Mouse (Mus musculus) embryonic facial prominence, embryonic 13.5 days (tissue): Measurements from ENCODE around the gene H2-Ke6. TPM values are rescaled to one million over a fixed set of nuclear protein-coding genes. Genes with fewer than 3 reads are reported as not detected.
"Not testable (repeated sequence)": the region's sequence is repeated elsewhere in the genome, so short reads cannot be mapped to it uniquely, and the experiment has no call there.

Source experiments
- ATAC-seq: fragments of 200-750 bp; cut with Nextera tagmentation; 2 replicates; pipeline ENCODE4 v1.8.0; 2017; ENCODE audit warnings: low read depth; ENCODE audit not compliant: insufficient number of reproducible peaks, insufficient read depth, low FRiP score, low TSS enrichment
- H3K27ac ChIP-seq: fragments of 300-500 bp; sonication (generic); 2 replicates; pipeline ENCODE4 v1.5.1; 2015; ENCODE audit warnings: moderate library complexity, mild to moderate bottlenecking, inconsistent platforms
- H3K27me3 ChIP-seq: fragments of 300-500 bp; sonication (generic); 2 replicates; pipeline ENCODE4 v1.6.1; 2015; ENCODE audit warnings: mild to moderate bottlenecking, inconsistent platforms
- H3K36me3 ChIP-seq: fragments of 300-500 bp; sonication (generic); 2 replicates; pipeline ENCODE4 v1.6.1; 2015; ENCODE audit warnings: mild to moderate bottlenecking, inconsistent platforms
- H3K4me1 ChIP-seq: fragments of 300-500 bp; sonication (generic); 2 replicates; pipeline ENCODE4 v1.6.1; 2015; ENCODE audit warnings: inconsistent platforms
- H3K4me2 ChIP-seq: fragments of 300-500 bp; sonication (generic); 2 replicates; pipeline ENCODE4 v1.6.1; 2015; ENCODE audit warnings: moderate library complexity, mild to moderate bottlenecking, inconsistent platforms
- H3K4me3 ChIP-seq: fragments of 300-500 bp; sonication (generic); 2 replicates; pipeline ENCODE4 v1.5.1; 2015; ENCODE audit warnings: mild to moderate bottlenecking, inconsistent platforms
- H3K9ac ChIP-seq: fragments of 300-500 bp; sonication (generic); 2 replicates; pipeline ENCODE4 v1.6.1; 2015; ENCODE audit warnings: mild to moderate bottlenecking, inconsistent platforms
- H3K9me3 ChIP-seq: fragments of 300-500 bp; sonication (generic); 2 replicates; pipeline ENCODE4 v1.6.1; 2016; ENCODE audit warnings: inconsistent platforms
- WGBS: fragments of 180-500 bp; shearing (Covaris S2); methylation state at CpG from one replicate; pipeline ENCODE4 v1.1.7; 2015; ENCODE audit warnings: mixed read lengths; 5-methylcytosine and 5-hydroxymethylcytosine counted together
- polyA plus RNA-seq: library from polyadenylated mRNA; unstranded; fragments of >200 nt; fragmentation: Nextera tagmentation; extraction: Ambion mirVana; gene quantifications from 2 replicates; pipeline ENCODE4 v1.2.1, GENCODE M21; 2015

Gene H2-Ke6
- polyA plus RNA-seq, 1 experiment from 2014 or later = 58.8 TPM

- Histone ChIP-seq H3K4me1 (no peaks in the 10 kb centered on the region), H3K9ac (no peak overlapping the region), H3K27me3 (no peaks in the 10 kb centered on the region), H3K9me3 (no peaks in the 10 kb centered on the region), H3K4me2 (no peak overlapping the region), H3K36me3 (no peaks in the 10 kb centered on the region), H3K4me3 (no peak overlapping the region), H3K27ac (no peak overlapping the region)
- WGBS = 91% methylated on average over 8 of the region's 8 CpGs
- ATAC-seq = no peak
These were observed 14.4 kb downstream of the H2-Ke6 start for GRCm38 (mm10) chr17:34013436-34013835.

GRCm38 (mm10) chr17:34010156-34010555, 17.7 kb downstream of the H2-Ke6 start:
- no peak overlapping the region for H3K4me3 ChIP-seq
- H3K4me2 ChIP-seq = no peak overlapping the region
- H3K36me3 ChIP-seq = no peaks in the 10 kb centered on the region
- H3K9ac ChIP-seq = no peak overlapping the region
- peaks cover 16% of the 10 kb centered on the region; the same call in 1 of the 2 replicates for H3K27me3 ChIP-seq
- H3K9me3 ChIP-seq = no peaks in the 10 kb centered on the region
- no peaks in the 10 kb centered on the region for H3K4me1 ChIP-seq
- ATAC-seq = no peak
- 68% methylated on average over 5 of the region's 5 CpGs for WGBS
- no peak overlapping the region for H3K27ac ChIP-seq

- Histone ChIP-seq H3K27ac (no peak overlapping the region), H3K9ac (no peak overlapping the region), H3K4me3 (no peak overlapping the region), H3K4me1 (no peaks in the 10 kb centered on the region), H3K9me3 (no peaks in the 10 kb centered on the region), H3K4me2 (no peak overlapping the region), H3K36me3 (no peaks in the 10 kb centered on the region), H3K27me3 (peaks cover 26% of the 10 kb centered on the region)
- ATAC-seq = no peak
- 55% methylated on average over 2 of the region's 2 CpGs for WGBS
These were observed 21.3 kb downstream of the H2-Ke6 start for GRCm38 (mm10) chr17:34006570-34006969.

GRCm38 (mm10) chr17:34003426-34003825, 24.4 kb downstream of the H2-Ke6 start:
- H3K27ac ChIP-seq = no peak overlapping the region
- no peak overlapping the region for H3K4me2 ChIP-seq
- no peak overlapping the region for H3K9ac ChIP-seq
- WGBS = 3% methylated on average over 5 of the region's 5 CpGs
- peaks cover 11% of the 10 kb centered on the region; the same call in 1 of the 2 replicates for H3K4me1 ChIP-seq
- no peaks in the 10 kb centered on the region for H3K36me3 ChIP-seq
- H3K27me3 ChIP-seq = peaks cover 57% of the 10 kb centered on the region
- no peak for ATAC-seq
- H3K9me3 ChIP-seq = no peaks in the 10 kb centered on the region
- H3K4me3 ChIP-seq = no peak overlapping the region

GRCm38 (mm10) chr17:34000796-34001195, 27.1 kb downstream of the H2-Ke6 start:
- H3K4me3 ChIP-seq = peak overlapping the region; percentile 46
- not testable (repeated sequence) for ATAC-seq

GRCm38 (mm10) chr17:34000150-34000537, 27.7 kb downstream of the H2-Ke6 start, which contains the start of gene H2-K1:
Gene H2-K1, minus strand, starts transcription at chr17:34000347.
- Histone ChIP-seq H3K4me2 (peak within 1 kb of the TSS; percentile 79), H3K9me3 (no peaks in the 10 kb centered on the region), H3K27ac (no peak within 1 kb of the TSS), H3K4me3 (peak within 1 kb of the TSS; percentile 46), H3K9ac (peak within 1 kb of the TSS; percentile 63), H3K4me1 (peaks cover 11% of the 10 kb centered on the region; the same call in 1 of the 2 replicates), H3K36me3 (no peaks in the 10 kb centered on the region), H3K27me3 (peaks cover 64% of the 10 kb centered on the region)
- WGBS = 0% methylated on average over 30 of the region's 30 CpGs
- 0 out of 2 replicates have a peak, but pooled peaks have one; percentile 32 for ATAC-seq

More at GRCm38 (mm10) chr17:34000796-34001195, 27.1 kb downstream of the H2-Ke6 start:
- WGBS = 46% methylated on average over 2 of the region's 2 CpGs
- not testable (repeated sequence) for H3K27ac ChIP-seq, H3K36me3 ChIP-seq, H3K9me3 ChIP-seq, H3K9ac ChIP-seq
- peaks cover 69% of the 10 kb centered on the region for H3K27me3 ChIP-seq
- H3K4me1 ChIP-seq = peaks cover 11% of the 10 kb centered on the region; the same call in 1 of the 2 replicates
- H3K4me2 ChIP-seq = 0 out of 2 replicates have a peak overlapping the region, but pooled peaks have one; percentile 79

GRCm38 (mm10) chr17:33999341-34000149, 28.3 kb downstream of the H2-Ke6 start:
- Histone ChIP-seq H3K9ac (peak overlapping the region; percentile 63), H3K27me3 (peaks cover 64% of the 10 kb centered on the region), H3K27ac (no peak overlapping the region), H3K9me3 (no peaks in the 10 kb centered on the region), H3K4me1 (peaks cover 11% of the 10 kb centered on the region; the same call in 1 of the 2 replicates), H3K4me3 (peak overlapping the region; percentile 46), H3K4me2 (peak overlapping the region; percentile 79), H3K36me3 (no peaks in the 10 kb centered on the region)
- WGBS = under 1% methylated on average over 81 of the region's 87 CpGs
- 0 out of 2 replicates have a peak, but pooled peaks have one; percentile 32 for ATAC-seq

GRCm38 (mm10) chr17:33998697-33999096, 29.2 kb downstream of the H2-Ke6 start:
- 45% methylated on average over 5 of the region's 5 CpGs for WGBS
- ATAC-seq, H3K27ac ChIP-seq, H3K4me2 ChIP-seq, H3K4me3 ChIP-seq, H3K9ac ChIP-seq, H3K9me3 ChIP-seq, H3K36me3 ChIP-seq: not testable (repeated sequence)
- peaks cover 11% of the 10 kb centered on the region; the same call in 1 of the 2 replicates for H3K4me1 ChIP-seq
- peaks cover 64% of the 10 kb centered on the region for H3K27me3 ChIP-seq

GRCm38 (mm10) chr17:33997025-33997424, 30.8 kb downstream of the H2-Ke6 start:
- H3K4me1 ChIP-seq = peaks cover 11% of the 10 kb centered on the region; the same call in 1 of the 2 replicates
- H3K36me3 ChIP-seq, H3K9ac ChIP-seq, H3K4me3 ChIP-seq, H3K4me2 ChIP-seq, ATAC-seq, H3K9me3 ChIP-seq, H3K27ac ChIP-seq: not testable (repeated sequence)
- peaks cover 62% of the 10 kb centered on the region for H3K27me3 ChIP-seq
- WGBS = 79% methylated on average over 2 of the region's 2 CpGs

GRCm38 (mm10) chr17:33995651-33996050, 32.2 kb downstream of the H2-Ke6 start:
- H3K36me3 ChIP-seq = no peaks in the 10 kb centered on the region
- H3K4me1 ChIP-seq = peaks cover 11% of the 10 kb centered on the region; the same call in 1 of the 2 replicates
- no peak overlapping the region for H3K9ac ChIP-seq
- peaks cover 48% of the 10 kb centered on the region for H3K27me3 ChIP-seq
- no peaks in the 10 kb centered on the region for H3K9me3 ChIP-seq
- no peak overlapping the region for H3K4me2 ChIP-seq
- H3K27ac ChIP-seq = no peak overlapping the region
- WGBS = 64% methylated on average over 3 of the region's 3 CpGs
- no peak for ATAC-seq
- H3K4me3 ChIP-seq = no peak overlapping the region

GRCm38 (mm10) chr17:33994959-33995358, 32.9 kb downstream of the H2-Ke6 start:
- no peak for ATAC-seq
- Histone ChIP-seq H3K4me1 (peaks cover 6% of the 10 kb centered on the region; the same call in 1 of the 2 replicates), H3K4me2 (no peak overlapping the region), H3K36me3 (no peaks in the 10 kb centered on the region), H3K27ac (no peak overlapping the region), H3K4me3 (no peak overlapping the region), H3K9ac (no peak overlapping the region), H3K27me3 (peaks cover 41% of the 10 kb centered on the region), H3K9me3 (no peaks in the 10 kb centered on the region)
- WGBS = 88% methylated on average over 8 of the region's 8 CpGs
